ENCODE assay signal across 8 mouse cellular contexts in the genomic region with DNA sequence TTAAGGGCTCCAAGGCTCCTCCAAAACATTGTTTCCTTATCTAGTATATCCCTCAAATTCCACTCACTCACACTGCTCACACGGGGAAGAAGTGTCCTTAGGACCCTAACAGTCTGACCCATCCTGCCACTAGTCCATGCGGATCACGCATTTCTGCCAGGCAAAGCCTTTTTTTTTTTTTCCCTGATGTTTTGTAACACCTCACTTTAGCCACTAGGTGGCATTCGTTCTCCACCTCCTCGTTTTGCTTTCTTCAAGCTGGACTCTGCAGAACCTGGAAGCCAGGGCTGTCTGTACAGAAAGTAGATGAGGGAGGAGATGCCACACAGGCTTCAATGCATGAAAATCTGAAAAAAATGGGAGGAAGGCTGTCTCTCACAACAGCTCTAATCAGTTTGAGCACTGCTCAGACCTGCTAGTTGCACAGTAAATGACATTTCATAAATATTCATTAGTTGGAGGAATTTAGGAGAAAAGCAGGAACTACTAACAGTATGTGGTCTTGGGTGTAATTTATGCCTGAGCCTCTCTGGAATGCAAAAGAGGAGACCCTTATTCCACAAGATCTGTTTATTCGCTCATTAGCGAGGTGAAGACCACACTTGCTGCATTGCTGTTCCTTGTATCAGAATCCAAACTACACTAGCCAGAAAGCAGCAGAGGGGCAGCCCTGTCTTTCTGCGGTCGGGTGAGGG. TPM values are rescaled to one million over a fixed set of nuclear protein-coding genes. Genes with fewer than 3 reads are reported as not detected.
DNase-seq lines count a peak whose midpoint lies in the region; ATAC-seq and TF ChIP-seq lines count a peak whose summit lies in the region.
"Had no signal": no experiment of that assay in that cellular context is flagged by ENCODE, and none has a peak within 500 bp of the region (broad histone marks: within the 10 kb centered on the region; RNA-seq: fewer than 3 reads in every experiment).

No protein-coding gene starts in this region.

- TF ChIP-seq POLR2A in CH12.LX (IDR thresholded peaks at IDR 0.05; ENCODE audit: low read depth, low read length): no peak

- H3K4me2 ChIP-seq in CH12.LX (ENCODE audit: insufficient read depth, low read depth, poor library complexity, severe bottlenecking): no peak overlapping the region
- no peak overlapping the region for H3K4me2 ChIP-seq in kidney, embryonic 16.5 days (replicated peaks; ENCODE audit: low read depth, low read length)
- H3K4me2 ChIP-seq in liver, embryonic 14.5 days (ENCODE audit: low read depth): no peak overlapping the region

- DNase-seq in CH12.LX (ENCODE audit: extremely low read depth) (peak; percentile 62), NIH3T3 (ENCODE audit: low read depth) (peak; percentile 78)
- peak; percentile 35 for DNase-seq in cerebellum, adult 9-11 months
- peak; percentile 53 to 55 for DNase-seq in frontal cortex, postnatal 36 days (ENCODE audit: low spot score in 2 of 2)
- peak in 2 of 3 experiments; percentile 17 to 22 for DNase-seq in liver, embryonic 14.5 days (ENCODE audit: low read depth in 3 of 3, low spot score in 3 of 3)

- in situ Hi-C loops in CH12.LX (cut with MboI; ENCODE audit: low pct_ligation_motif_present, low pct_unique_long_range_greater_than_20kb, low sequenced_read_pairs): no loop called here

- no peaks in the 10 kb centered on the region for H3K79me2 ChIP-seq in CH12.LX (replicated peaks; ENCODE audit: control insufficient read depth, extremely low read depth, insufficient read depth, poor library complexity, severe bottlenecking)

- peak; percentile 66 for ATAC-seq in kidney, embryonic 16.5 days (ENCODE audit: low FRiP score, low TSS enrichment)
- no peak for ATAC-seq in liver, embryonic 14.5 days (ENCODE audit: insufficient read depth)
- ATAC-seq in neutrophil, adult 5-6 weeks (ENCODE audit: extremely low read depth, insufficient number of reproducible peaks, low FRiP score, poor library complexity, severe bottlenecking): 0 out of 2 replicates have a peak, but pooled peaks have one; percentile 19

- peak; percentile 93 for TF ChIP-seq RAD21 in CH12.LX (IDR thresholded peaks at IDR 0.05; ENCODE audit: low read depth, low read length)

- no peaks in the 10 kb centered on the region for H3K27me3 ChIP-seq in CH12.LX (replicated peaks)
- H3K27me3 ChIP-seq in kidney, embryonic 16.5 days (ENCODE audit: insufficient read depth, low read length): no peaks in the 10 kb centered on the region
- no peaks in the 10 kb centered on the region for H3K27me3 ChIP-seq in liver, embryonic 14.5 days (ENCODE audit: control insufficient read depth, insufficient read depth, low read length)

- no peaks in the 10 kb centered on the region for H3K36me3 ChIP-seq in CH12.LX (replicated peaks in 1 of 2; ENCODE audit: control insufficient read depth in 1 of 2, insufficient read depth in 1 of 2, low read length in 1 of 2)
- H3K36me3 ChIP-seq in kidney, embryonic 16.5 days (ENCODE audit: insufficient read depth, low read length): no peaks in the 10 kb centered on the region
- no peaks in the 10 kb centered on the region for H3K36me3 ChIP-seq in liver, embryonic 14.5 days (replicated peaks; ENCODE audit: control insufficient read depth, insufficient read depth, low read depth)

- dilution Hi-C loops in CH12.LX (cut with MboI; ENCODE audit: extremely low pct_ligation_motif_present, extremely low pct_unique_long_range_greater_than_20kb, low sequenced_read_pairs): no loop called here

- H3K27ac ChIP-seq in CH12.LX (ENCODE audit: insufficient read depth, low read depth): no peak overlapping the region
- no peak overlapping the region for H3K27ac ChIP-seq in kidney, embryonic 16.5 days (ENCODE audit: low read length)
- no peak overlapping the region for H3K27ac ChIP-seq in liver, embryonic 14.5 days

- H3K9ac ChIP-seq in CH12.LX (ENCODE audit: insufficient read depth, low read depth): no peak overlapping the region
- no peak overlapping the region for H3K9ac ChIP-seq in kidney, embryonic 16.5 days (replicated peaks; ENCODE audit: low read length)
- no peak overlapping the region for H3K9ac ChIP-seq in liver, embryonic 14.5 days (replicated peaks)

- TF ChIP-seq EP300 in CH12.LX (IDR thresholded peaks at IDR 0.05; ENCODE audit: low read length): no peak
- TF ChIP-seq EP300 in liver, embryonic 14.5 days (IDR thresholded peaks at IDR 0.05; ENCODE audit: low read depth): no peak

- no peak overlapping the region for H3K4me3 ChIP-seq in CH12.LX (replicated peaks in 1 of 3; ENCODE audit: low read depth in 2 of 3, low read length in 2 of 3, poor library complexity in 1 of 3)
- H3K4me3 ChIP-seq in kidney, embryonic 16.5 days (ENCODE audit: low read length): no peak overlapping the region
- no peak overlapping the region for H3K4me3 ChIP-seq in liver, embryonic 14.5 days (ENCODE audit: insufficient read depth in 1 of 2, low read depth in 2 of 2, low read length in 2 of 2)

- peak; percentile 79 to 86 for TF ChIP-seq CTCF in CH12.LX (conservative IDR thresholded peaks at IDR 0.05 in 1 of 2, IDR thresholded peaks at IDR 0.05 in 1 of 2; ENCODE audit: low read depth in 2 of 2, low read length in 2 of 2)
- peak; percentile 74 for TF ChIP-seq CTCF in liver, embryonic 14.5 days (IDR thresholded peaks at IDR 0.05; ENCODE audit: low read depth)

- no peaks in the 10 kb centered on the region for H3K9me3 ChIP-seq in CH12.LX (replicated peaks; ENCODE audit: low read length)
- H3K9me3 ChIP-seq in kidney, embryonic 16.5 days (ENCODE audit: low read length): no peaks in the 10 kb centered on the region
- no peaks in the 10 kb centered on the region for H3K9me3 ChIP-seq in liver, embryonic 14.5 days (ENCODE audit: control insufficient read depth, low read length)

- 22% methylated on average over 9 of the region's 9 CpGs for WGBS in kidney, embryonic 16.5 days
- 18% methylated on average over 9 of the region's 9 CpGs for WGBS in liver, embryonic 14.5 days (ENCODE audit: insufficient replicate concordance)

- no peaks in the 10 kb centered on the region for H3K4me1 ChIP-seq in CH12.LX (ENCODE audit: control insufficient read depth in 1 of 2, insufficient read depth in 2 of 2)
- peaks cover 6% of the 10 kb centered on the region for H3K4me1 ChIP-seq in kidney, embryonic 16.5 days (ENCODE audit: insufficient read depth, low read length)
- H3K4me1 ChIP-seq in liver, embryonic 14.5 days (replicated peaks; ENCODE audit: control insufficient read depth in 2 of 2, insufficient read depth in 2 of 2, low read length in 1 of 2): no peaks in the 10 kb centered on the region

TF ChIP-seq in CH12.LX, 34 proteins besides CTCF, POLR2A, EP300 and RAD21:
- TF ChIP-seq ZNF384 (IDR thresholded peaks at IDR 0.05; ENCODE audit: low read depth, low read length) (peak; percentile 96), ELF1 (IDR thresholded peaks at IDR 0.05; ENCODE audit: low read depth, low read length) (no peak), MXI1 (IDR thresholded peaks at IDR 0.05; ENCODE audit: low read depth, low read length) (no peak), SMC3 (IDR thresholded peaks at IDR 0.05; ENCODE audit: low read depth, low read length) (peak; percentile 85), ZC3H11A (IDR thresholded peaks at IDR 0.05; ENCODE audit: low read depth, low read length) (peak; percentile 51)

RNA-seq across cellular contexts. Expression of a gene that starts 6.9 kb away (rescaled TPM):
- total RNA-seq in CH12.LX (2012; rRNA removed): not detected in 2 replicates
- total RNA-seq in CH12.LX (2014; rRNA removed): not detected in 2 replicates
- polyA plus RNA-seq in CH12.LX (2012; ENCODE audit: insufficient read length, low read depth): not detected in 2 replicates
- polyA plus RNA-seq in kidney, embryonic 16.5 days (2015; fragmentation: Nextera tagmentation; extraction: Ambion mirVana): 0.05 TPM in 2 replicates
- polyA plus RNA-seq in liver, embryonic 14.5 days (2012; rRNA removed): not detected in 2 replicates
- not detected in 2 replicates for polyA plus RNA-seq in liver, embryonic 14.5 days (2014; fragmentation: Nextera tagmentation; extraction: Ambion mirVana)
- not detected in 2 replicates for total RNA-seq in neutrophil, adult 5-6 weeks (2017)
- polyA plus RNA-seq: liver, embryonic 16.5 days had no signal

RNA-seq across cellular contexts. Expression of a gene that starts 56.9 kb away (rescaled TPM):
- total RNA-seq in CH12.LX (2012; rRNA removed) (47.9 and 58.7 TPM in 2 replicates), CH12.LX (2014; rRNA removed) (50.6 and 54.0 TPM in 2 replicates)
- polyA plus RNA-seq in CH12.LX (2012; ENCODE audit: insufficient read length, low read depth): 61.5 and 62.6 TPM in 2 replicates
- polyA plus RNA-seq in kidney, embryonic 16.5 days (2015; fragmentation: Nextera tagmentation; extraction: Ambion mirVana): 40.7 and 42.5 TPM in 2 replicates
- 8.2 and 14.5 TPM in 2 replicates for polyA plus RNA-seq in liver, embryonic 14.5 days (2012; rRNA removed)
- polyA plus RNA-seq in liver, embryonic 14.5 days (2014; fragmentation: Nextera tagmentation; extraction: Ambion mirVana): 15.7 and 18.3 TPM in 2 replicates
- 178 and 200 TPM in 2 replicates for total RNA-seq in neutrophil, adult 5-6 weeks (2017)

Comparison
In these comparisons a context has a peak if more than half of its experiments do, and no peak if none do; other contexts are left out.
1. DNase-seq: peak in every context shown above with its lines; median percentile 78 in NIH3T3; 62 in CH12.LX; 54 in frontal cortex, postnatal 36 days; 35 in cerebellum, adult 9-11 months; 20 in liver, embryonic 14.5 days.